Mouse (Mus musculus): ENCODE data around the gene Tex19.1.

The Tex19.1 gene

DNA sequence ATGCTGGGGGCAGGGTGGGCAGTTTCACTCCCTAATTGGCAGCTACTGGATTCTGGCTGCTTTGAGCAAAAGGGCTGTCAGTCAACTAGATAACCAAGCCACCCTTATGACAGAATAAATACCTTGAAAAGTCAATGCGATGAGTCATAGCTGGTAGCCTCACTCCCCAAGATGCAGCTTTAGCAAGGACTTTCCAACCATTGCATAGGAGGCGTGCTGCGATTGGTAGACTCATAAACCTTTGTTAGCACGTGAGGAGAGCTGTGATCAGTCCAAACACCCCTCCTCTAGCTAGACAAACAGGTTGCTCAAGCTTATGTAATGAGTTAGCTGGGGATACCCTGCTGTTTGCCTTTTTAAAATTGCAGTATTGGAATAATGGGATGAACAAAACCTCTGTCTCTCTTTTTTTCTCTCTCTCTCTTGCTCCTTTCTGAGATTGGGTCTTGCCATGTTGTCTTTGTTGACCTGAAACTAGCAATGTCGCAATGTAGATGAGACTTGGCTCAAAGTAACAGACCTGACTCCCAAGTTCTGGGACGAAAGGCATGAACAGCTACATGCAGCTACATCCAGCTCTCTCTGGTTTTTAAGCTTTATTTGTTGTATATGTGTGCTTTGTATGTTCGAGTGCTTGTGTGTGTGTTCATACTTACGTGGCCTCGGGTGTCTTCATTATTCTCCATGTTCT is 2.5 kb upstream of the Tex19.1 start:
- DNase-seq (ENCODE audit: low spot score in 2 of 2) = no peak

GRCm38 (mm10) chr11:121148193-121148592 is 2.2 kb downstream of the Tex19.1 start:
- DNase-seq (ENCODE audit: low spot score in 2 of 2) = no peak

DNA sequence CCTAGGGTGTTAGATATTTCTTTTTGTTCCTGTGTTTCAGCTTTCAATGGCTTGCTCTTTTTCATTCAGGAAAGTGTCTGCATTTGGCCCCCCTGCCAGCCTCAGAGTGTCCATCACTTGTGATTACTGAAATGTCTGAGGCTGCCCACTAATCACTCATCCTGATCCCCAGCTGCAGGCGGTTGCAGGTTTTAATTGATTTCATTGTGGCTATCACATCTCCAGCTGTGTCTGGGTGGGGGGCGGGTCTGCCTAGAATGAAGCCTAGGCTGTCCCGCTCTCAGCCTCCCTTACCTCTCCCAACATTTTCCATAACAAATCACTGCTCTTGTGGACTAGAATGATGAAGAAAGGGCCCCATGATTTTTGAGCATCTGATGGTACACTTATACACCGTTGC is 8.3 kb downstream of the Tex19.1 start:
- DNase-seq (ENCODE audit: low spot score in 2 of 2) = no peak

DNA sequence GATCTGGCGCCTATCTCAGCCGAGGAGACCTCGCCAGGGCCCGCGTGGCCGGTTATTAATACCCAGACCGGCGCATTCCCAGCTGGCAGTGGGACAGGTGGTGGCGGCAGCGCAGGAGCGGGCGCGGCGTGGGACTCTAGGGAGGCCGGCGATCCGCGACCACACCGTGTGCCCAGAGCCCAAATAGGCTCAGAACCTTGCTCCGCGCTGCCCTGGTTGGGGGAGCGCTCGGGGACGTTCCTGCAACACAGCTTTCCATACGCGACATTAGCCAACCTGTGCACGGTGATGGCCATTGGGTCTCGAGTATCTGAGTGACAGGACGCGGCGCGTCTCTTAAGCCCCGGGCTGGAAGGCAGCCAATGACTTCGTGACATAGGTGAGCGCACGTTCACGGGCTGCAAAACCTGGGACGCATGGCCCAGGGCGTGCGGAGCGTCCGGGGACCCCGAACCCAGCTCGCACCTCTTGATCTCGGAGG is 10.5 kb downstream of the Tex19.1 start:
- no peak for DNase-seq (ENCODE audit: low spot score in 2 of 2)

GRCm38 (mm10) chr11:121159971-121160370 is 14.0 kb downstream of the Tex19.1 start, which contains the start of gene Uts2r:
Uts2r (plus strand) TSS chr11:121160271.
- no peak for DNase-seq (ENCODE audit: low spot score in 2 of 2)

- no peak for DNase-seq (ENCODE audit: low spot score in 2 of 2)
Observed at GRCm38 (mm10) chr11:121160636-121161346, 14.8 kb downstream of the Tex19.1 start.

DNA sequence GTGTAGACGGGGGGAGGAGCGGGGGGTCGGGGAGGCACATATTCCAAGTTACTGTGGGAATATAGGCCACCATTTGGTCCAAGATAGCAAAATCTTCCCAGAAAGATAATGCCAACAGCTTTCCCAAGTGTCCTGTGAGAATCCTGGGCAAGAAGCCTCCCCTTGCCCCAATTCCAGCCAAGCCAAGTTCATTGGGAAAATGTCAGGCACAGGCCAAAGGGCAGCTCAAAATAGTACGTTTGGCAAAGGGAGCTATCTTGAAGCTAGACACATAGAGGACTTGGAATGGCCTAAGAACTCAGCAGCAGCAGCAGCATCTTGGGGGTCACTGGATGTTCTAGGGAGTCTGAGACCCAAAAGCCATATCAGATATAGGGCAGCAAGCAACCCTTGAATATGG is 17.8 kb downstream of the Tex19.1 start:
- DNase-seq (ENCODE audit: low spot score in 2 of 2) = no peak

DNA sequence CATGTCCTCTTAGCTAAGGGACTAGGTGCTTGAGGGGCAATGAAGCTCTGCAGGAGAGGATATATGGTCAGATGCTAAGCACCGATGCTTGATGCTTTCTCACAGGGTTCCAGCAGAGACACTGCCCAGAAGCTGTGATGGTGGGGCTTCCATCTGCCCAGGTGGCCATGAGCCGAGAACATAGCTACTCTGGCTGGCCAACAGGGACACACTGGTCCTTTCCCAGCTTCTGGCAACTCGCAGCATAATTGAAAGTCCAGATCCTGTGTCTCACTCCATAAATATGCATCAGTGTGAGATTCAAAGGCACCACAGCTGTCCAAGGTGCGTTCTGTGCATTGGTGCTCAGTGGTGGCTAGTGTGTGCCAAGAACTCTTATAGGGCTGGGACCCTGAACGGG is 27.3 kb downstream of the Tex19.1 start:
- DNase-seq (ENCODE audit: low spot score in 2 of 2) = no peak

GRCm38 (mm10) chr11:121174234-121174633 is 28.3 kb downstream of the Tex19.1 start:
- DNase-seq (ENCODE audit: low spot score in 2 of 2) = no peak

- DNase-seq (ENCODE audit: low spot score in 2 of 2) = no peak
Observed at GRCm38 (mm10) chr11:121176285-121177270, 30.6 kb downstream of the Tex19.1 start.

- DNase-seq (ENCODE audit: low spot score in 2 of 2) = no peak
Observed at GRCm38 (mm10) chr11:121189681-121190080, 43.7 kb downstream of the Tex19.1 start.

- DNase-seq (ENCODE audit: low spot score in 2 of 2) = no peak
Observed at GRCm38 (mm10) chr11:121192742-121193141, 46.8 kb downstream of the Tex19.1 start.

DNA sequence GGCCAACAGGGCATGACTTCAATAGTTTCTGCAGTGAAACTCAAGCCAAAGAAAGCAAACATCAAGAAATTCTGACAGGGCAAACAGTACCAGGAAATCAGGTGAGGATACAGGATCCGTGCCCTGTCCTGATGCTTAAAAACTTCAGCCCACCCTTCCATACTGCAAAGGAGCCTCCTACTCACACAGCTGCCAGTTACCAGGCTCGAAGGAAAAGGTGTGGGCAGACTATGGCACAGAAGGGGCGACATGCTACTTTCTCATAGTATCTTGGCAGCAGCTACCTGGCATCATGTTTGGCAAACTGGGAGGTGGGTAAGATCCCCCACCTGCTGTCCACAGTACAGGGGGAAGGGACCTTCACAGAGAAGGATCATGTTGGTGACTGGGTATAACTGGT is 47.5 kb downstream of the Tex19.1 start:
- DNase-seq (ENCODE audit: low spot score in 2 of 2) = no peak
